Mouse (Mus musculus) heart, embryonic 15.5 days (tissue): ENCODE data around the gene Fh1. TPM values are rescaled to one million over a fixed set of nuclear protein-coding genes. Genes with fewer than 3 reads are reported as not detected.

Experiments used
- ATAC-seq: fragments of 200-750 bp; cut with Nextera tagmentation; replicated peaks from 2 replicates; pipeline ENCODE4 v1.8.0; 2017; ENCODE audit warnings: low read depth, moderate TSS enrichment; ENCODE audit not compliant: insufficient number of reproducible peaks, insufficient read depth, low FRiP score
- H3K27ac ChIP-seq: fragments of 300-500 bp; sonication (generic); 2 replicates; pipeline ENCODE4 v1.5.1; 2015; ENCODE audit warnings: mild to moderate bottlenecking, inconsistent platforms
- H3K27me3 ChIP-seq: fragments of 300-500 bp; sonication (generic); 2 replicates; pipeline ENCODE4 v1.6.1; 2015; ENCODE audit warnings: inconsistent platforms
- H3K36me3 ChIP-seq: fragments of 300-500 bp; sonication (generic); 2 replicates; pipeline ENCODE4 v1.6.1; 2015; ENCODE audit warnings: mild to moderate bottlenecking, inconsistent platforms
- H3K4me1 ChIP-seq: fragments of 300-500 bp; sonication (generic); replicated peaks from 2 replicates; pipeline ENCODE4 v1.6.1; 2015; ENCODE audit warnings: inconsistent platforms
- H3K4me2 ChIP-seq: fragments of 300-500 bp; sonication (generic); 2 replicates; pipeline ENCODE4 v1.6.1; 2015; ENCODE audit warnings: inconsistent platforms, mild to moderate bottlenecking, moderate library complexity
- H3K4me3 ChIP-seq: fragments of 300-500 bp; sonication (generic); 2 replicates; pipeline ENCODE4 v1.5.1; 2015; ENCODE audit warnings: mild to moderate bottlenecking, inconsistent platforms
- H3K9ac ChIP-seq: fragments of 300-500 bp; sonication (generic); 2 replicates; pipeline ENCODE4 v1.6.1; 2015; ENCODE audit warnings: mild to moderate bottlenecking, inconsistent platforms
- H3K9me3 ChIP-seq: fragments of 300-500 bp; sonication (generic); replicated peaks from 2 replicates; pipeline ENCODE4 v1.6.1; 2016; ENCODE audit warnings: inconsistent platforms
- WGBS: fragments of 180-500 bp; shearing (Covaris S2); methylation state at CpG from one replicate; pipeline ENCODE4 v1.1.7; 2015; ENCODE audit warnings: mixed read lengths; 5-methylcytosine and 5-hydroxymethylcytosine counted together
- polyA plus RNA-seq: library from polyadenylated mRNA; unstranded; fragments of >200 nt; fragmentation: Nextera tagmentation; extraction: Ambion mirVana; gene quantifications from 2 replicates; pipeline ENCODE4 v1.2.1, GENCODE M21; 2015

Gene Fh1
- polyA plus RNA-seq, 1 experiment from 2014 or later, result 248 TPM

GRCm38 (mm10) chr1:175614992-175615391 is 10.4 kb downstream of the Fh1 start:
- Histone ChIP-seq H3K27me3 (no peaks in the 10 kb centered on the region), H3K9ac (no peak overlapping the region), H3K36me3 (peaks cover 79% of the 10 kb centered on the region), H3K9me3 (no peaks in the 10 kb centered on the region), H3K4me3 (no peak overlapping the region), H3K4me2 (no peak overlapping the region), H3K27ac (no peak overlapping the region), H3K4me1 (no peaks in the 10 kb centered on the region)
- WGBS, result 93% methylated on average over 9 of the region's 9 CpGs
- no peak for ATAC-seq

GRCm38 (mm10) chr1:175608708-175609107 is 16.7 kb downstream of the Fh1 start:
- ATAC-seq, result no peak
- H3K4me1 ChIP-seq, result no peaks in the 10 kb centered on the region
- H3K4me3 ChIP-seq, result no peak overlapping the region
- H3K4me2 ChIP-seq, result no peak overlapping the region
- no peaks in the 10 kb centered on the region for H3K9me3 ChIP-seq
- no peak overlapping the region for H3K9ac ChIP-seq
- peaks cover 87% of the 10 kb centered on the region for H3K36me3 ChIP-seq
- WGBS, result 90% methylated on average over 3 of the region's 3 CpGs
- no peaks in the 10 kb centered on the region for H3K27me3 ChIP-seq
- no peak overlapping the region for H3K27ac ChIP-seq

DNA sequence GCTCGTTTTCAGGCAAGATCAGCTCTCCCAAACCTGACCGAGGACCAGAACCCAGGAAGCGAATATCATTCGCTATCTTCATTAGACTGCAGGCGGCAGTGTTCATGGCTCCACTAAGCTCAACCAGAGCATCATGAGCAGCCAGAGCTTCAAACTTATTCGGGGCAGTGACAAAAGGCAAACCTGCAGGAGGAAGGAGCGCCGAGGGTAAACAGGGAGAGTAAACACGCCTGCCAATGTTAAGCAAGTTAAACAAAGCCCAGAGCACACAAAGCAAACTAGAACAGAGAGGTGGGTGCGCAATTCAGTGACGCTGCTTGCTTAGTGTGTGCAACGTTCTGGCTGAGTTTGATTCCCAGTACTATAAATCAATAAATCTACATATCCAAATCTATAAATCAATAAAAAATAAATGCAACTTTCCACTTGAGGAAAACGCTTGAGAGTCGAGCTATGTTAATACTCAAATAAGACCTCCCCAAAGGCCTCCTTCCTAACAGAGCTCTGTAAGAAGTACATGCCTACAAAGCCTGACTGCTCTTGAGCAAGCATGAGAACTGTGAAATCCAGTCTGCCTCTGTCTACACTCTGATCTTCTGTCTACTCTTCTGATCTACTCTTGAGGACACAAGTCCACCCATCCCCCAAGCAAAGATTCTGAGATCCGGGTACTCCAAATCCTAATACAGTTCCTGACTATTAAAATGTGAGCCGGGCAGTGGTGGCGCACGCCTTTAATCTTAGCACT is 17.4 kb downstream of the Fh1 start:
- no peak overlapping the region for H3K9ac ChIP-seq
- no peaks in the 10 kb centered on the region for H3K27me3 ChIP-seq
- peaks cover 88% of the 10 kb centered on the region for H3K36me3 ChIP-seq
- ATAC-seq, result no peak
- no peak overlapping the region for H3K4me2 ChIP-seq
- H3K9me3 ChIP-seq, result no peaks in the 10 kb centered on the region
- WGBS, result 90% methylated on average over 18 of the region's 18 CpGs
- no peaks in the 10 kb centered on the region for H3K4me1 ChIP-seq
- no peak overlapping the region for H3K27ac ChIP-seq
- no peak overlapping the region for H3K4me3 ChIP-seq

DNA sequence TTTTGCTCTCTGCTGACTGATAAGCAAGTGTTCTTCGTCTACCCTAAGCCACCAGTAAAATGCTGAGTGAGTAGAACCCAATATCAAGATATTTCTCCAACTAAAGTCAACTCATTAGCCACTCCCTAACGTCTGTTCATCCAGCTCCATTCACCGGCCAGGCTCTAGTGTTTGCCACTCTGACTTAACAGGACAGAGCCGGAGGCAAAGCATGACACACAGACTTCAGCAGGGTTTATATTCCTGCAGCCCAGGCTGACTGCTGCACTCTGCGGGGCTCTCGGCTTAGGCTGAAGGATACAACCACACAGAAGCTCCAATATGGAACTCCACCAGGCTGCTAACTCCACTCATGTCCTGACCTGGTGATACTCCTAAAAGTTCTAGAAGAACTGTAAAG is 18.1 kb downstream of the Fh1 start:
- Histone ChIP-seq H3K4me2 (no peak overlapping the region), H3K9me3 (no peaks in the 10 kb centered on the region), H3K27me3 (no peaks in the 10 kb centered on the region), H3K4me1 (no peaks in the 10 kb centered on the region), H3K9ac (no peak overlapping the region), H3K4me3 (no peak overlapping the region), H3K36me3 (peaks cover 83% of the 10 kb centered on the region), H3K27ac (no peak overlapping the region)
- ATAC-seq, result no peak
- WGBS, result 92% methylated on average over 6 of the region's 6 CpGs

- Histone ChIP-seq H3K27me3 (no peaks in the 10 kb centered on the region), H3K27ac (no peak overlapping the region), H3K4me2 (no peak overlapping the region), H3K4me1 (no peaks in the 10 kb centered on the region), H3K36me3 (peaks cover 60% of the 10 kb centered on the region), H3K9me3 (no peaks in the 10 kb centered on the region), H3K4me3 (no peak overlapping the region), H3K9ac (no peak overlapping the region)
- no peak for ATAC-seq
- 70% methylated on average over 6 of the region's 6 CpGs for WGBS
Measured at GRCm38 (mm10) chr1:175603390-175603789, 22.0 kb downstream of the Fh1 start.

GRCm38 (mm10) chr1:175602231-175602630 is 23.2 kb downstream of the Fh1 start:
- WGBS, result 72% methylated on average over 11 of the region's 11 CpGs
- ATAC-seq, result no peak
- no peaks in the 10 kb centered on the region for H3K9me3 ChIP-seq
- no peak overlapping the region for H3K27ac ChIP-seq
- no peaks in the 10 kb centered on the region for H3K4me1 ChIP-seq
- H3K4me3 ChIP-seq, result no peak overlapping the region
- peaks cover 50% of the 10 kb centered on the region for H3K36me3 ChIP-seq
- no peaks in the 10 kb centered on the region for H3K27me3 ChIP-seq
- H3K4me2 ChIP-seq, result no peak overlapping the region
- H3K9ac ChIP-seq, result no peak overlapping the region

DNA sequence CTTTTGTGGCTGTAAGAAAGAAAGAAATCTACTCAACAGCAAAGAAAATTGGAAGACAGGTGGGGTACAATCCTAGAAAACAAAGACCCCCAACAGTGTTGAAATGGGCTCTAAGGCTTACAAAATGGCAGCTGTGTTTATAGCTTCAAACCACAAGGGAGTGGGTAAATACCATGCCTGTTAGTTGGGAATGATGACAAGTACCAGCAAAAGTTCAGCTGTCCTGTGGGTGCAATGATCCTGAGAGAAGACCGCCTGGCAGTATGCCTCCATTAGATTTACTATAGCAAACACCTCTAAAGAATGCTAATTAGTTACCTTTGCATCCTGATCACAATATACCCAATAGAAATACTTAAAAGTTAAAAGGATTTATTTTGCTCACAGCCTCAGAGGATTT is 32.6 kb downstream of the Fh1 start:
- 88% methylated on average over 1 of the region's 1 CpGs for WGBS
- H3K9me3 ChIP-seq, result no peaks in the 10 kb centered on the region
- no peak for ATAC-seq

GRCm38 (mm10) chr1:175586656-175587055 is 38.8 kb downstream of the Fh1 start:
- H3K4me2 ChIP-seq, result no peak overlapping the region
- H3K27ac ChIP-seq, result no peak overlapping the region
- 67% methylated on average over 5 of the region's 5 CpGs for WGBS
- no peaks in the 10 kb centered on the region for H3K36me3 ChIP-seq
- H3K9ac ChIP-seq, result no peak overlapping the region
- no peaks in the 10 kb centered on the region for H3K4me1 ChIP-seq
- ATAC-seq, result no peak
- no peaks in the 10 kb centered on the region for H3K27me3 ChIP-seq
- H3K9me3 ChIP-seq, result no peaks in the 10 kb centered on the region
- no peak overlapping the region for H3K4me3 ChIP-seq

More for the DNA sequence above, 32.6 kb downstream of the Fh1 start:
- Histone ChIP-seq H3K4me2 (no peak overlapping the region), H3K4me3 (no peak overlapping the region), H3K27me3 (no peaks in the 10 kb centered on the region), H3K9ac (no peak overlapping the region), H3K27ac (no peak overlapping the region), H3K4me1 (no peaks in the 10 kb centered on the region), H3K36me3 (no peaks in the 10 kb centered on the region)

DNA sequence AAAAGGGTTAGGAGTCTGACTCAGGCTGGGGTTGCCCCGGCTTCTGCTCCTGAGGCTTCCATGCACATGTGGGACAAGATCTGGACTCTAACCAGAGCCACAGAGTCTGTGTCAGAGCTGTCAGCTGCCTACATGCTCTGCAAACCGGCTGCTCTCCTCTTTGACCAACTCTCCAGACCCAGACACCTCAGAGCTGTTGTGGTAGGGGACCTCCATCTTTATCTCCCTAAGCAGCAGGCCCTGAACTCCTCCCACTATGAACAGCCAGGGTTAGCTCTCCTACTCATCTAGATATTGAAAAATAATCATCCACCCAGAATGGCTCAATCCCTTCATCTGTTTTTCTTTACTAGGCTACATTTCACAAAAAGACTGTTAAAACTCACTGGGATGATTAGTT is 40.2 kb downstream of the Fh1 start:
- no peaks in the 10 kb centered on the region for H3K4me1 ChIP-seq
- no peak overlapping the region for H3K4me3 ChIP-seq
- no peak for ATAC-seq
- H3K9me3 ChIP-seq, result no peaks in the 10 kb centered on the region
- no peak overlapping the region for H3K4me2 ChIP-seq
- WGBS, result 52% methylated on average over 2 of the region's 2 CpGs
- H3K27ac ChIP-seq, result no peak overlapping the region
- H3K9ac ChIP-seq, result no peak overlapping the region
- no peaks in the 10 kb centered on the region for H3K27me3 ChIP-seq
- H3K36me3 ChIP-seq, result no peaks in the 10 kb centered on the region

- H3K4me2 ChIP-seq, result no peak overlapping the region
- H3K36me3 ChIP-seq, result no peaks in the 10 kb centered on the region
- no peak overlapping the region for H3K27ac ChIP-seq
- H3K27me3 ChIP-seq, result no peaks in the 10 kb centered on the region
- no peaks in the 10 kb centered on the region for H3K4me1 ChIP-seq
- H3K4me3 ChIP-seq, result no peak overlapping the region
- no peak for ATAC-seq
- 82% methylated on average over 4 of the region's 4 CpGs for WGBS
- no peaks in the 10 kb centered on the region for H3K9me3 ChIP-seq
- H3K9ac ChIP-seq, result no peak overlapping the region
Measured at GRCm38 (mm10) chr1:175582799-175583198, 42.6 kb downstream of the Fh1 start.

GRCm38 (mm10) chr1:175580346-175580745 is 45.1 kb downstream of the Fh1 start:
- WGBS, result 88% methylated on average over 7 of the region's 7 CpGs
- Histone ChIP-seq H3K27me3 (no peaks in the 10 kb centered on the region), H3K27ac (no peak overlapping the region), H3K4me2 (no peak overlapping the region), H3K4me1 (no peaks in the 10 kb centered on the region), H3K9me3 (no peaks in the 10 kb centered on the region), H3K9ac (no peak overlapping the region), H3K36me3 (no peaks in the 10 kb centered on the region), H3K4me3 (no peak overlapping the region)
- no peak for ATAC-seq

DNA sequence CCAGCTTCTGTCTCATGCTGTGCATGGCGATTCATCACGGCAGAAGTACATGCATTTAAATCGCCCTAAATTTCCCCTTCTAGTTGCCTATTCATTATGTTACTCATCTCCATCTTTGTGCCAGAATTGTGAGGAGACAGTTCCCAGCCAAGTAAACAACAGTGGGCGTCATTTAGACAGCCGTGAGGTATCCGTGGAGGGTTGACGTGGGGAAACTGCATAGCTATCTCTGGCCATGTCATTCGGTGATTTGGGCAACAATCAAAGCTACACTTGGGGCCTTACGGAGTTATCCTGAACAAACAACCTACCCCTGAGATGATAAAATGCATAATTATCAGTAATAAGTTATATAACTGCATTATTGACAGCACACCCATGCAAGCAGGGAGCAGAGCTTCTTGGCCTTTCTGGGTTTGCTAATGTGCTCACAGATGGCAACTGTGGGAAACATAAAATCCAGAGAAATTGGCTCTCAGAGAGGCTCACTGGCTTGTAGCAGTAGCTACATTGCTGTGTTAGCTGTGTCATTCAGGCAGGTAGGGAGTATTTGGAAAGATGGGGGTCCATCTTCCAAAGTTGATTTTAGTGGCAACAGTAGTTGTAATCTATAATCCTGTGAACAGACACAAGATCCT is 45.7 kb downstream of the Fh1 start:
- Histone ChIP-seq H3K4me1 (no peaks in the 10 kb centered on the region), H3K27me3 (no peaks in the 10 kb centered on the region), H3K36me3 (no peaks in the 10 kb centered on the region), H3K27ac (no peak overlapping the region), H3K9ac (no peak overlapping the region), H3K4me2 (no peak overlapping the region), H3K4me3 (no peak overlapping the region), H3K9me3 (no peaks in the 10 kb centered on the region)
- ATAC-seq, result no peak
- 79% methylated on average over 9 of the region's 9 CpGs for WGBS
